Mouse (Mus musculus) liver, embryonic 11.5 days (tissue): Measurements from ENCODE around the gene Dapk1. TPM values are rescaled to one million over a fixed set of nuclear protein-coding genes. Genes with fewer than 3 reads are reported as not detected.
A peak's percentile ranks its signal among the peaks of the same experiment; 100 is the strongest.
"Not testable (repeated sequence)": the region's sequence is repeated elsewhere in the genome, so short reads cannot be mapped to it uniquely, and the experiment has no call there.

ENCODE experiments used
- ATAC-seq: fragments of 200-750 bp; cut with Nextera tagmentation; replicated peaks from 2 replicates; pipeline ENCODE4 v1.8.0; 2017; ENCODE audit warnings: moderate number of reproducible peaks, mild to moderate bottlenecking, moderate TSS enrichment, moderate library complexity; ENCODE audit not compliant: low FRiP score
- DNase-seq: peaks from one replicate; pipeline ENCODE4 v3.0.0-alpha.2; 2017; ENCODE audit warnings: low spot score
- H3K27ac ChIP-seq: fragments of 300-500 bp; sonication (generic); 2 replicates; pipeline ENCODE4 v1.5.1; 2014; ENCODE audit warnings: mild to moderate bottlenecking, low read depth, low read length, control low read depth
- H3K27me3 ChIP-seq: fragments of 300-500 bp; sonication (generic); replicated peaks from 2 replicates; pipeline ENCODE4 v1.6.1; 2014; ENCODE audit warnings: low read length, mixed read lengths; ENCODE audit not compliant: control insufficient read depth, insufficient read depth
- H3K36me3 ChIP-seq: fragments of 300-500 bp; sonication (generic); 2 replicates; pipeline ENCODE4 v1.6.1; 2014; ENCODE audit warnings: mild to moderate bottlenecking, low read length, moderate library complexity, mixed read lengths; ENCODE audit not compliant: control insufficient read depth, insufficient read depth
- H3K4me1 ChIP-seq: fragments of 300-500 bp; sonication (generic); replicated peaks from 2 replicates; pipeline ENCODE4 v1.6.1; 2014; ENCODE audit warnings: low read length, mixed read lengths; ENCODE audit not compliant: control insufficient read depth, insufficient read depth
- H3K4me2 ChIP-seq: fragments of 300-500 bp; sonication (generic); 2 replicates; pipeline ENCODE4 v1.6.1; 2014; ENCODE audit warnings: mild to moderate bottlenecking, control low read depth, moderate library complexity
- H3K4me3 ChIP-seq: fragments of 300-500 bp; sonication (generic); 2 replicates; pipeline ENCODE4 v1.5.1; 2014; ENCODE audit warnings: low read depth, low read length, control low read depth
- H3K9ac ChIP-seq: fragments of 300-500 bp; sonication (generic); 2 replicates; pipeline ENCODE4 v1.6.1; 2014; ENCODE audit warnings: low read depth, low read length, control low read depth
- H3K9me3 ChIP-seq: fragments of 300-500 bp; sonication (generic); 2 replicates; pipeline ENCODE4 v1.6.1; 2016; ENCODE audit warnings: low read length, inconsistent platforms, mixed read lengths; ENCODE audit not compliant: control insufficient read depth
- WGBS: fragments of 180-500 bp; shearing (Covaris S2); extraction: QIAGEN DNeasy Blood & Tissue Kit; methylation state at CpG from one replicate; pipeline ENCODE4 v1.1.7; 2014; 5-methylcytosine and 5-hydroxymethylcytosine counted together
- polyA plus RNA-seq: library from polyadenylated mRNA; unstranded; fragments of >200 nt; fragmentation: Nextera tagmentation; extraction: Ambion mirVana; gene quantifications from 2 replicates; pipeline ENCODE4 v1.2.1, GENCODE M21; 2014

Gene Dapk1
- polyA plus RNA-seq, 1 experiment from 2014 or later = 16.4 TPM

DNA sequence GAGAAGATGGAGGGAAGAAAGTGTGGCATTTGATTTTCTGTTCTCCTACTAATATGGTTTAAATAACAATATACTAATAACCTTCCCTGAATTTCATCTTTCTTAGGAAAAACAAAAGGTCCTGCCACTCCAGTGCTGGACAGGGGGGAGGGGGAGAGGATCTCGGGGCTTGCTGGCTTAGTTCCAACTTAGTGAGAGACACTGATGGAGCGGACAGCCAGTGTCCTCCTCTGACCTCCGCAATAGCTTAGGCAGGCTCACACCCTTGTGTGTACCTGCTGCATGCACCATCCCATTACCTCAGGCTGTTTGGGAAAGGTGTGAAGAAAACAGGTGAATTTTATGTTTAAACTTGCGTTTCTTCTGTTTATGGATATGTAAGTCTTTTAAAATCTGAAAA lies 7.5 kb downstream of the Dapk1 start:
- Histone ChIP-seq H3K9me3 (no peaks in the 10 kb centered on the region), H3K4me1 (peaks cover 33% of the 10 kb centered on the region), H3K27me3 (no peaks in the 10 kb centered on the region), H3K9ac (no peak overlapping the region), H3K4me2 (peak overlapping the region; percentile 3; the same call in 1 of the 2 replicates), H3K27ac (peak overlapping the region; percentile 39; the same call in 1 of the 2 replicates), H3K36me3 (peaks cover 2% of the 10 kb centered on the region; the same call in 1 of the 2 replicates), H3K4me3 (no peak overlapping the region)
- ATAC-seq = no peak
- WGBS = 67% methylated on average over 4 of the region's 4 CpGs
- DNase-seq = no peak

DNA sequence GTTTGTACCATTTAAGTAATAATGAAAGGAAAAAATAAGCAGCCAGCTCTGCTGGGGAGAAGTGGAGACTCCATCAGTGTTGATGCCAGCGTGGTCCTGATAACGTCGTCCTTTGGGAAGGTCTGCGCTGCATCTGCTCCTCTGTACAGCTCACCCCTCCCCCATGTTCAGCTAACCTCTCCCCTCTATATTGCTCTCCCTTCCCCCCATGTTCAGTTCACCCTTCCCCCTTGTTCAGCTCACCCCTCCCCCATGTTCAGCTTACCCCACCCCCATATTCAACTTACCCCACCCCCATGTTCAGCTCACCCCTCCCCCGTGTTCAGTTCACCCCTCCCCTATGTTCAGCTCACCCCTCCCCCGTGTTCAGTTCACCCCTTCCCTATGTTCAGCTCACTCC lies 8.8 kb downstream of the Dapk1 start:
- no peak for DNase-seq
- Histone ChIP-seq H3K27me3 (no peaks in the 10 kb centered on the region), H3K36me3 (peaks cover 2% of the 10 kb centered on the region; the same call in 1 of the 2 replicates), H3K9me3 (no peaks in the 10 kb centered on the region), H3K4me3 (no peak overlapping the region), H3K27ac (no peak overlapping the region), H3K4me1 (peaks cover 33% of the 10 kb centered on the region), H3K4me2 (no peak overlapping the region), H3K9ac (no peak overlapping the region)
- peak; percentile 37 for ATAC-seq
- 14% methylated on average over 6 of the region's 6 CpGs for WGBS

- H3K4me2 ChIP-seq, H3K9me3 ChIP-seq, H3K9ac ChIP-seq, DNase-seq, H3K27me3 ChIP-seq, H3K4me3 ChIP-seq, H3K36me3 ChIP-seq, H3K27ac ChIP-seq, ATAC-seq: not testable (repeated sequence)
- peaks cover 35% of the 10 kb centered on the region for H3K4me1 ChIP-seq
- WGBS = 51% methylated on average over 6 of the region's 6 CpGs
These were observed 9.2 kb downstream of the Dapk1 start for GRCm38 (mm10) chr13:60610971-60611370.

GRCm38 (mm10) chr13:60612160-60612559 lies 10.4 kb downstream of the Dapk1 start:
- no peaks in the 10 kb centered on the region for H3K9me3 ChIP-seq
- WGBS = 45% methylated on average over 3 of the region's 3 CpGs

DNA sequence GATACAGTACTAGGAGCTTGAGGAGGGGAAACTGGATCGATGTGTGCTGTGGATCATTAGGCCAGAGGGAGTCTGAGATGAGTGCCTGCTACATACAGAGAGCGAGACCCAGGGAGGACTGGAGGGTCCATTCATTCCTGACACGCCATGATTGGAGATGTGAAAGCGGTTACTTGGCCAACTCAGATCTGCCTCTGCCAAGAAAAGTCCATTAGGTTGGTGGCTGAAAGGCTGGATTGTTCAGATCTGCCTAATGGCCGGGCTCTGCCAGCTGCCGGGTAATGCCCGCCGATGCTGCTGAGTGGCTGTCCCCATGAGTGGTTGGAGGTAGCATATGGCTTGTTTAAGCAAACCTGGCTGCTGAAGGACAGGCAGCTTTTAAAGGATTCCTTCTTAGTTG lies 12.4 kb downstream of the Dapk1 start:
- no peak overlapping the region for H3K4me3 ChIP-seq
- H3K4me2 ChIP-seq = no peak overlapping the region
- H3K9ac ChIP-seq = no peak overlapping the region
- no peaks in the 10 kb centered on the region for H3K27me3 ChIP-seq
- no peak for ATAC-seq
- H3K27ac ChIP-seq = no peak overlapping the region
- H3K4me1 ChIP-seq = peaks cover 47% of the 10 kb centered on the region
- no peaks in the 10 kb centered on the region for H3K9me3 ChIP-seq
- H3K36me3 ChIP-seq = no peaks in the 10 kb centered on the region; the same call in 1 of the 2 replicates
- no peak for DNase-seq
- WGBS = 95% methylated on average over 8 of the region's 8 CpGs

More at GRCm38 (mm10) chr13:60612160-60612559, 10.4 kb downstream of the Dapk1 start:
- no peaks in the 10 kb centered on the region for H3K27me3 ChIP-seq
- ATAC-seq (no peak), DNase-seq (no peak)
- H3K4me2 ChIP-seq = no peak overlapping the region
- no peak overlapping the region for H3K9ac ChIP-seq
- H3K36me3 ChIP-seq = no peaks in the 10 kb centered on the region; the same call in 1 of the 2 replicates
- H3K4me3 ChIP-seq = no peak overlapping the region
- H3K27ac ChIP-seq = no peak overlapping the region
- peaks cover 35% of the 10 kb centered on the region for H3K4me1 ChIP-seq

DNA sequence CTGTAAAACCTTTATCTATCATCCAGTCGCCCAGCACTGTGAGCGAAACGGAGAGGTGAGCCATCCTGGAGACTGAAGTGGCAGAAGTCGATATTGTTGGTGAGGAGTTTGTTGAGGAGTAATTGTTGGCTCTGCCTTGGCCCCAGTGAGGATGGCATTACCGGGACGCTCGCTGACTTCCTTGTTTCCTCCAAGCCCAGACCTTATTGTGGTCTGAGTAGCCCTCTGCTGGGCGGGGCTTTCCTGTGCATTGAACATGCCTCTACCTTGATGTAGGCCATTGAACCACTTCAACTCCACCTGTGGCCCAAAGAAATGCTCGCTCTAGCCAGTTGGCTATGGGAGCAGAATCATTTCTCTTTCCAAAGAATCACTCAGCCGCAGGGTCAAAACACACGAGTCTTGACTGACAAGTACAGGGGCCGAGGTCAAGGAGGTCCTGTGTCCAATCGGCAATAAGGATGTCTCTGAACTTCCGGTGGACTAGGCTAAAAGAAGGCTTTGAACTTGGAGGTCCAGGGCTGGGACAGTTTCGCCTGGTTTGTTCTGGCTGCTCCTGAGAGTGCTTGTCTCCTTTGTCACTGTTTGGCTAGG lies 13.4 kb downstream of the Dapk1 start:
- no peaks in the 10 kb centered on the region for H3K27me3 ChIP-seq
- DNase-seq = peak; percentile 31
- no peak overlapping the region for H3K4me2 ChIP-seq
- H3K9ac ChIP-seq = no peak overlapping the region
- ATAC-seq = no peak
- 53% methylated on average over 15 of the region's 15 CpGs for WGBS
- H3K4me3 ChIP-seq = no peak overlapping the region
- H3K4me1 ChIP-seq = peaks cover 57% of the 10 kb centered on the region
- no peaks in the 10 kb centered on the region for H3K9me3 ChIP-seq
- no peaks in the 10 kb centered on the region; the same call in 1 of the 2 replicates for H3K36me3 ChIP-seq
- no peak overlapping the region for H3K27ac ChIP-seq

DNA sequence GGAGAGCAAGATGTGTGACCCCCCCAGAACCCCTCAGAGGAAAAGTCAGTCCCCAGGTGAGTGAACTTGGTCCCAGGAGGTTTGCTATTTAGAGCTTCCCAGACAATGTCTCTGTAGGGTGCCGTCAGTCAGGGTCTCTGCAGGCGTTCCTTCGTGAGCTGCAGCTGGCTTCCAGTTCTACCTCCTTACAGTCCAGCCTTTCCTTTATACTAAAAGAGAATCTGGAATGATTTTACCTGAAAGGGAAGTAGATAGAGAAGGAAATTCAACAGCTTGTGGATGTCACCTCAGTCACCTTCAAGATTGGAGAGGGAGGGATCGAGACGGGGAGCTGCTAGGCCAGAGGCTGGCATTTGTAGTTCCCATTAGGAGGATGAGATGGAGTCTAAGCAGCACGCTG lies 14.3 kb downstream of the Dapk1 start:
- DNase-seq (no peak), ATAC-seq (no peak)
- no peaks in the 10 kb centered on the region for H3K9me3 ChIP-seq
- H3K27ac ChIP-seq = no peak overlapping the region
- H3K4me3 ChIP-seq = no peak overlapping the region
- no peak overlapping the region for H3K4me2 ChIP-seq
- H3K36me3 ChIP-seq = no peaks in the 10 kb centered on the region; the same call in 1 of the 2 replicates
- no peaks in the 10 kb centered on the region for H3K27me3 ChIP-seq
- peaks cover 56% of the 10 kb centered on the region for H3K4me1 ChIP-seq
- 82% methylated on average over 6 of the region's 6 CpGs for WGBS
- H3K9ac ChIP-seq = no peak overlapping the region

DNA sequence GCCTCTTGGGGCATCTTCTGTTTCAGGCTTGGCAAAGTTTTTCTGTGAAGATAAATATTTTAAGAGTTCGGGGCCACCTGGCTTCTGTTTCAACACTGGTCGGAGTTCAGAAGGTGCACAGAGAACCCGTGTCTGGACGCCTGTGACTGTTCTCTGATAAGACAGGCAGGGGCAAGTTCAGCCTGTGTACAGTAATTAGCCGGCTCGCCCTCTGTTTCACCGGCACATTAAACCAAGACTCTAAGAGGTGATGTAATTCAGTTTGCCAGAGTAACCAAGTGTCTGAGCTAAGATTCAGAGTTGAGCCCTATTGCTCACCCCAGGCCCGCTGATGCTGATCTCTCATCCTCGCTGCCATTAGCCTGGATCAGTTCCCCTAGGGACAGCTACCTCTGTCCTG lies 16.5 kb downstream of the Dapk1 start:
- Histone ChIP-seq H3K4me3 (no peak overlapping the region), H3K9me3 (no peaks in the 10 kb centered on the region), H3K4me2 (peak overlapping the region; percentile 36), H3K4me1 (peaks cover 37% of the 10 kb centered on the region), H3K27me3 (no peaks in the 10 kb centered on the region), H3K27ac (peak overlapping the region; percentile 35; the same call in 1 of the 2 replicates), H3K36me3 (no peaks in the 10 kb centered on the region), H3K9ac (0 out of 2 replicates have a peak overlapping the region, but pooled peaks have one; percentile 7)
- WGBS = 27% methylated on average over 9 of the region's 9 CpGs
- ATAC-seq (peak; percentile 68), DNase-seq (no peak)

GRCm38 (mm10) chr13:60619723-60620122 lies 18.0 kb downstream of the Dapk1 start:
- Histone ChIP-seq H3K27me3 (no peaks in the 10 kb centered on the region), H3K36me3 (no peaks in the 10 kb centered on the region), H3K4me1 (peaks cover 36% of the 10 kb centered on the region), H3K4me2 (peak overlapping the region; percentile 44), H3K9me3 (no peaks in the 10 kb centered on the region), H3K9ac (no peak overlapping the region), H3K27ac (0 out of 2 replicates have a peak overlapping the region, but pooled peaks have one; percentile 45), H3K4me3 (no peak overlapping the region)
- 13% methylated on average over 6 of the region's 6 CpGs for WGBS
- peak; percentile 84 for ATAC-seq
- DNase-seq = peak; percentile 31
